Mouse (Mus musculus) limb, embryonic 11.5 days (tissue): ENCODE measurements around the gene Gm20869. TPM values are rescaled to one million over a fixed set of nuclear protein-coding genes. Genes with fewer than 3 reads are reported as not detected.
"Not testable (repeated sequence)": the region's sequence is repeated elsewhere in the genome, so short reads cannot be mapped to it uniquely, and the experiment has no call there.

Experiments
- ATAC-seq: fragments of 200-750 bp; cut with Nextera tagmentation; 2 replicates; pipeline ENCODE4 v1.8.0; 2017; ENCODE audit warnings: low read depth; ENCODE audit not compliant: insufficient number of reproducible peaks, low FRiP score, low TSS enrichment
- DNase-seq: peaks from one replicate; pipeline ENCODE4 v3.0.0-alpha.2; 2015; ENCODE audit warnings: low spot score
- H3K27ac ChIP-seq: fragments of 300-500 bp; sonication (generic); replicated peaks from 2 replicates; pipeline ENCODE4 v1.5.1; 2014; ENCODE audit warnings: low read depth, mild to moderate bottlenecking, low read length
- H3K27me3 ChIP-seq: fragments of 300-500 bp; sonication (generic); 2 replicates; pipeline ENCODE4 v1.6.1; 2014; ENCODE audit warnings: mild to moderate bottlenecking, low read length, mixed read lengths; ENCODE audit not compliant: control insufficient read depth, insufficient read depth
- H3K36me3 ChIP-seq: fragments of 300-500 bp; sonication (generic); 2 replicates; pipeline ENCODE4 v1.6.1; 2014; ENCODE audit warnings: mild to moderate bottlenecking, low read length, moderate library complexity, mixed read lengths; ENCODE audit not compliant: control insufficient read depth, insufficient read depth
- H3K4me1 ChIP-seq: fragments of 300-500 bp; sonication (generic); 2 replicates; pipeline ENCODE4 v1.6.1; 2014; ENCODE audit warnings: low read length, mixed read lengths; ENCODE audit not compliant: control insufficient read depth, insufficient read depth
- H3K4me2 ChIP-seq: fragments of 300-500 bp; sonication (generic); 2 replicates; pipeline ENCODE4 v1.6.1; 2014; ENCODE audit warnings: low read depth, mild to moderate bottlenecking, moderate library complexity; ENCODE audit not compliant: severe bottlenecking
- H3K4me3 ChIP-seq: fragments of 300-500 bp; sonication (generic); 2 replicates; pipeline ENCODE4 v1.5.1; 2014; ENCODE audit warnings: low read depth, low read length
- H3K9ac ChIP-seq: fragments of 300-500 bp; sonication (generic); 2 replicates; pipeline ENCODE4 v1.6.1; 2014; ENCODE audit warnings: mild to moderate bottlenecking, low read length
- H3K9me3 ChIP-seq: fragments of 300-500 bp; sonication (generic); 2 replicates; pipeline ENCODE4 v1.6.1; 2016; ENCODE audit warnings: low read length; ENCODE audit not compliant: control insufficient read depth
- WGBS: fragments of 180-500 bp; shearing (Covaris S2); extraction: QIAGEN DNeasy Blood & Tissue Kit; methylation state at CpG from one replicate; pipeline ENCODE4 v1.1.7; 2014; 5-methylcytosine and 5-hydroxymethylcytosine counted together
- polyA plus RNA-seq: library from polyadenylated mRNA; unstranded; fragments of >200 nt; fragmentation: Nextera tagmentation; extraction: Ambion mirVana; gene quantifications from 2 replicates; pipeline ENCODE4 v1.2.1, GENCODE M21; 2014

Gm20869 gene
- not detected in 2 replicates for polyA plus RNA-seq

DNA sequence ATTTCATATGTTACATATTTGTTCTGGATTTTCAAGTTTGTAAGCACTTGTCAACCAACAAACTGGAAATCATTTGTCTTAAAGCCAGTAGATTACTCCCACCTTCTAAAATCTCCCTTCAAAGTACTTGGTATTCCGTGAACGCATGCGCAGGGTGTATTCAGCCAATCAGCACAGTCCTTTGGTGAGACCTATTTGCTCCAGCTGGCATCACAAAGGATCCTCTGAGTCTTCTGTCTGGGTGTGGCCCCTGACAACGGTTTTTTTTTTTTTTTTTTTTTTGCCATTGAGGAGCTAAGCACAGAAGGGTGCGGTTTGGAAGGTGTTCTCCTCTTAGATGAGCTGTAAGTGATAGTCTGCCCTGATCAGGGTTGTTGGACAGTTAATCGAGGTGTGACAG lies at the start of gene Gm20869:
Gene Gm20869 (plus strand): TSS at position 301 of the 400 bp plus-strand sequence.
- not testable (repeated sequence) for H3K9ac ChIP-seq, DNase-seq, H3K27ac ChIP-seq, H3K9me3 ChIP-seq, H3K36me3 ChIP-seq, ATAC-seq, H3K4me2 ChIP-seq, H3K27me3 ChIP-seq, H3K4me1 ChIP-seq, H3K4me3 ChIP-seq
- WGBS = no CpG with 5 or more reads among the region's 6 CpGs

Other genes with a start within 250 kb of the Gm20869 start
- not detected in 2 replicates for gene Gm20870, start 222.6 kb downstream of the Gm20869 start, polyA plus RNA-seq